Mouse (Mus musculus): ENCODE results near the gene Rad18. TPM values are rescaled to one million over a fixed set of nuclear protein-coding genes. Genes with fewer than 3 reads are reported as not detected.
"Not testable (repeated sequence)": the region's sequence is repeated elsewhere in the genome, so short reads cannot be mapped to it uniquely, and the experiment has no call there.

Rad18 gene
- polyA plus RNA-seq, 1 experiment, result 0.29 TPM

- H3K4me1 ChIP-seq (ENCODE audit: control insufficient read depth), result no peaks in the 10 kb centered on the region
- H3K36me3 ChIP-seq (ENCODE audit: control insufficient read depth), result no peaks in the 10 kb centered on the region
- H3K9me3 ChIP-seq (ENCODE audit: control insufficient read depth, low read length), result 0 out of 2 replicates have a peak, but pooled peaks cover 4% of the 10 kb centered on the region
- H3K27me3 ChIP-seq (ENCODE audit: control insufficient read depth), result no peaks in the 10 kb centered on the region
- TF ChIP-seq TAL1 (IDR thresholded peaks at IDR 0.05; ENCODE audit: low read length) (no peak), GATA1 (IDR thresholded peaks at IDR 0.05; ENCODE audit: low read length) (no peak)
- H3K4me3 ChIP-seq (replicated peaks), result no peak overlapping the region
Measured at GRCm38 (mm10) chr6:112731386-112731785, 34.9 kb upstream of the Rad18 start.

- Histone ChIP-seq H3K36me3 (ENCODE audit: control insufficient read depth) (no peaks in the 10 kb centered on the region), H3K9me3 (ENCODE audit: control insufficient read depth, low read length) (0 out of 2 replicates have a peak, but pooled peaks cover 4% of the 10 kb centered on the region), H3K27me3 (ENCODE audit: control insufficient read depth) (no peaks in the 10 kb centered on the region), H3K4me1 (ENCODE audit: control insufficient read depth) (no peaks in the 10 kb centered on the region), H3K4me3 (replicated peaks) (no peak overlapping the region)
- TF ChIP-seq GATA1 (IDR thresholded peaks at IDR 0.05; ENCODE audit: low read length) (no peak), TAL1 (IDR thresholded peaks at IDR 0.05; ENCODE audit: low read length) (no peak)
Measured at GRCm38 (mm10) chr6:112728760-112729422, 32.4 kb upstream of the Rad18 start.

- Histone ChIP-seq H3K4me3 (replicated peaks) (no peak overlapping the region), H3K9me3 (ENCODE audit: control insufficient read depth, low read length) (no peaks in the 10 kb centered on the region), H3K4me1 (ENCODE audit: control insufficient read depth) (no peaks in the 10 kb centered on the region), H3K36me3 (ENCODE audit: control insufficient read depth) (no peaks in the 10 kb centered on the region), H3K27me3 (ENCODE audit: control insufficient read depth) (no peaks in the 10 kb centered on the region)
- TF ChIP-seq GATA1 (IDR thresholded peaks at IDR 0.05; ENCODE audit: low read length), result no peak
- no peak for TF ChIP-seq TAL1 (IDR thresholded peaks at IDR 0.05; ENCODE audit: low read length)
Measured at GRCm38 (mm10) chr6:112725468-112725867, 29.0 kb upstream of the Rad18 start.

- Histone ChIP-seq H3K27me3 (ENCODE audit: control insufficient read depth) (no peaks in the 10 kb centered on the region), H3K4me1 (ENCODE audit: control insufficient read depth) (no peaks in the 10 kb centered on the region; the same call in 1 of the 2 replicates), H3K9me3 (ENCODE audit: control insufficient read depth, low read length) (no peaks in the 10 kb centered on the region), H3K36me3 (ENCODE audit: control insufficient read depth) (no peaks in the 10 kb centered on the region), H3K4me3 (replicated peaks) (no peak overlapping the region)
- TF ChIP-seq TAL1 (IDR thresholded peaks at IDR 0.05; ENCODE audit: low read length), result no peak
- no peak for TF ChIP-seq GATA1 (IDR thresholded peaks at IDR 0.05; ENCODE audit: low read length)
Measured at GRCm38 (mm10) chr6:112720409-112721080, 24.1 kb upstream of the Rad18 start.

GRCm38 (mm10) chr6:112719983-112720382 is 23.5 kb upstream of the Rad18 start:
- no peaks in the 10 kb centered on the region for H3K36me3 ChIP-seq (ENCODE audit: control insufficient read depth)
- H3K4me3 ChIP-seq (replicated peaks), result no peak overlapping the region
- no peaks in the 10 kb centered on the region for H3K27me3 ChIP-seq (ENCODE audit: control insufficient read depth)
- H3K9me3 ChIP-seq (ENCODE audit: control insufficient read depth, low read length), result no peaks in the 10 kb centered on the region
- no peaks in the 10 kb centered on the region; the same call in 1 of the 2 replicates for H3K4me1 ChIP-seq (ENCODE audit: control insufficient read depth)
- TF ChIP-seq GATA1 (IDR thresholded peaks at IDR 0.05; ENCODE audit: low read length) (no peak), TAL1 (IDR thresholded peaks at IDR 0.05; ENCODE audit: low read length) (no peak)

- Histone ChIP-seq H3K36me3 (ENCODE audit: control insufficient read depth) (no peaks in the 10 kb centered on the region), H3K4me3 (replicated peaks) (no peak overlapping the region), H3K9me3 (ENCODE audit: control insufficient read depth, low read length) (no peaks in the 10 kb centered on the region), H3K27me3 (ENCODE audit: control insufficient read depth) (no peaks in the 10 kb centered on the region), H3K4me1 (ENCODE audit: control insufficient read depth) (no peaks in the 10 kb centered on the region; the same call in 1 of the 2 replicates)
- TF ChIP-seq GATA1 (IDR thresholded peaks at IDR 0.05; ENCODE audit: low read length), result no peak
- no peak for TF ChIP-seq TAL1 (IDR thresholded peaks at IDR 0.05; ENCODE audit: low read length)
Measured at GRCm38 (mm10) chr6:112717168-112717567, 20.7 kb upstream of the Rad18 start.

GRCm38 (mm10) chr6:112713951-112714350 is 17.5 kb upstream of the Rad18 start:
- Histone ChIP-seq H3K27me3 (ENCODE audit: control insufficient read depth) (no peaks in the 10 kb centered on the region), H3K9me3 (ENCODE audit: control insufficient read depth, low read length) (no peaks in the 10 kb centered on the region), H3K36me3 (ENCODE audit: control insufficient read depth) (no peaks in the 10 kb centered on the region), H3K4me3 (replicated peaks) (no peak overlapping the region), H3K4me1 (ENCODE audit: control insufficient read depth) (no peaks in the 10 kb centered on the region; the same call in 1 of the 2 replicates)
- TF ChIP-seq GATA1 (IDR thresholded peaks at IDR 0.05; ENCODE audit: low read length) (no peak), TAL1 (IDR thresholded peaks at IDR 0.05; ENCODE audit: low read length) (no peak)

- H3K36me3 ChIP-seq (ENCODE audit: control insufficient read depth); H3K4me3 ChIP-seq (replicated peaks); H3K9me3 ChIP-seq (ENCODE audit: control insufficient read depth, low read length); H3K4me1 ChIP-seq (ENCODE audit: control insufficient read depth); H3K27me3 ChIP-seq (ENCODE audit: control insufficient read depth): not testable (repeated sequence)
Measured at GRCm38 (mm10) chr6:112702296-112702695, 5.8 kb upstream of the Rad18 start.

- no peaks in the 10 kb centered on the region for H3K36me3 ChIP-seq (ENCODE audit: control insufficient read depth)
- peaks cover 10% of the 10 kb centered on the region for H3K4me1 ChIP-seq (ENCODE audit: control insufficient read depth)
- peaks cover 5% of the 10 kb centered on the region for H3K27me3 ChIP-seq (ENCODE audit: control insufficient read depth)
- no peaks in the 10 kb centered on the region for H3K9me3 ChIP-seq (ENCODE audit: control insufficient read depth, low read length)
- TF ChIP-seq TAL1 (IDR thresholded peaks at IDR 0.05; ENCODE audit: low read length) (no peak), GATA1 (IDR thresholded peaks at IDR 0.05; ENCODE audit: low read length) (no peak)
- H3K4me3 ChIP-seq (replicated peaks), result no peak overlapping the region
Measured at GRCm38 (mm10) chr6:112700392-112700791, 3.9 kb upstream of the Rad18 start.

Data from erythroblast, embryonic 14.5 days (primary cell).